Mouse (Mus musculus): ENCODE measurements around the gene Fbxo36. TPM values are rescaled to one million over a fixed set of nuclear protein-coding genes. Genes with fewer than 3 reads are reported as not detected.

The Fbxo36 gene
- polyA plus RNA-seq, 1 experiment from 2014 or later: 9.1 TPM

- ATAC-seq (replicated peaks; ENCODE audit: insufficient number of reproducible peaks, low FRiP score, low TSS enrichment): no peak
These were observed 96.0 kb downstream of the Fbxo36 start for GRCm38 (mm10) chr1:84935668-84936067.

DNA sequence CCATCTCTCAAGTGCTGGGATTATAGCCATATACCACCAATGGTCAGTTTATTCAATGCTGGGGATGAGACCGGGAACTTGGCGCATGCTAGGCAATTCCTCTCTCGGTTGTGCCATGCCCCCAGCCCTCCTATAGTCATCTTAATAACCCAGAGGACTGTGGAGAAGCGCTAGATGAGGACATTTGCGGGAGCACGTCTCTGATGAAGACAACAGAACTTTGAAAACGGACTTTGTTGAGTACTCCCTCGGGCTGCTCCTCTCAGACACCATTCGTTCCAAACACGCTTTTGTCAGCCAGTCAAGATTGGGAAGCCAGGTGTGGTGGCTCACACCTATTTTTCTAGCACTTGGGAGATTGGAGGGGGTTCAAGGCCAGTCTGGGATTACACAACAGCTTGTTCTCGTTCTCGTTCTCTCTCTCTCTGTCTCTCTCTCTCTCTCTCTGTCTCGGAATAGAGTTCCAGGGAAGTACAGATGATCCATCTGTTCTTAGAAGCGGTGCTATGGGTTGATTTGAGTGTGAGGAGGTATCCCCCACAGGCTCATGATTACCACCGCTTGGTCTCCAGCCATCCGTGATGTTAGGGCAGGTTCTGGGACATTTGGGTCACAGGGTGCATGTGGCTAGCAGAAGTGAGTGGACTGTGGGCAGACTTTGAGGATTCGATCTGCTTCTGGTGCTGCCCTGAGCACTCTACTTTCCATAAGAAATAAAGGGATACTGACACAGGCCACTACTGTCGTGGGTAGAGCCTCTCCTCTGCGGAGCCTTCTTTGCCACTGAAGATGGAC, 97.3 kb downstream of the Fbxo36 start:
- no peak overlapping the region for H3K9ac ChIP-seq (ENCODE audit: low read depth, low read length)
- H3K36me3 ChIP-seq (ENCODE audit: control insufficient read depth, insufficient read depth, low read length): no peaks in the 10 kb centered on the region
- H3K4me1 ChIP-seq (ENCODE audit: control insufficient read depth, insufficient read depth, low read length): no peaks in the 10 kb centered on the region
- no peak overlapping the region for H3K27ac ChIP-seq (ENCODE audit: low read depth, low read length)
- ATAC-seq (replicated peaks; ENCODE audit: insufficient number of reproducible peaks, low FRiP score, low TSS enrichment): no peak
- no peaks in the 10 kb centered on the region for H3K9me3 ChIP-seq (replicated peaks; ENCODE audit: control insufficient read depth, low read length)
- peaks cover 26% of the 10 kb centered on the region for H3K27me3 ChIP-seq (ENCODE audit: control insufficient read depth, insufficient read depth, low read length)
- WGBS (ENCODE audit: insufficient replicate concordance): 85% methylated on average over 19 of the region's 19 CpGs
- H3K4me3 ChIP-seq (ENCODE audit: low read depth, low read length): no peak overlapping the region
- no peak overlapping the region for H3K4me2 ChIP-seq

More at GRCm38 (mm10) chr1:84935668-84936067, 96.0 kb downstream of the Fbxo36 start:
- Histone ChIP-seq H3K9me3 (replicated peaks; ENCODE audit: control insufficient read depth, low read length) (no peaks in the 10 kb centered on the region), H3K9ac (ENCODE audit: low read depth, low read length) (no peak overlapping the region), H3K4me1 (ENCODE audit: control insufficient read depth, insufficient read depth, low read length) (no peaks in the 10 kb centered on the region), H3K4me2 (no peak overlapping the region), H3K27me3 (ENCODE audit: control insufficient read depth, insufficient read depth, low read length) (peaks cover 26% of the 10 kb centered on the region), H3K36me3 (ENCODE audit: control insufficient read depth, insufficient read depth, low read length) (no peaks in the 10 kb centered on the region), H3K27ac (ENCODE audit: low read depth, low read length) (no peak overlapping the region), H3K4me3 (ENCODE audit: low read depth, low read length) (no peak overlapping the region)
- 69% methylated on average over 9 of the region's 9 CpGs for WGBS (ENCODE audit: insufficient replicate concordance)

- Histone ChIP-seq H3K4me2 (no peak overlapping the region), H3K9ac (ENCODE audit: low read depth, low read length) (no peak overlapping the region), H3K4me3 (ENCODE audit: low read depth, low read length) (no peak overlapping the region), H3K4me1 (ENCODE audit: control insufficient read depth, insufficient read depth, low read length) (no peaks in the 10 kb centered on the region), H3K27me3 (ENCODE audit: control insufficient read depth, insufficient read depth, low read length) (peaks cover 14% of the 10 kb centered on the region), H3K9me3 (replicated peaks; ENCODE audit: control insufficient read depth, low read length) (no peaks in the 10 kb centered on the region; the same call in 1 of the 2 replicates), H3K27ac (ENCODE audit: low read depth, low read length) (no peak overlapping the region), H3K36me3 (ENCODE audit: control insufficient read depth, insufficient read depth, low read length) (no peaks in the 10 kb centered on the region)
- WGBS (ENCODE audit: insufficient replicate concordance): 76% methylated on average over 4 of the region's 4 CpGs
- no peak for ATAC-seq (replicated peaks; ENCODE audit: insufficient number of reproducible peaks, low FRiP score, low TSS enrichment)
These were observed 99.8 kb downstream of the Fbxo36 start for GRCm38 (mm10) chr1:84939466-84939865.

GRCm38 (mm10) chr1:84940322-84940721, 100.7 kb downstream of the Fbxo36 start:
- Histone ChIP-seq H3K4me2 (no peak overlapping the region), H3K9ac (ENCODE audit: low read depth, low read length) (no peak overlapping the region), H3K27me3 (ENCODE audit: control insufficient read depth, insufficient read depth, low read length) (peaks cover 11% of the 10 kb centered on the region), H3K4me1 (ENCODE audit: control insufficient read depth, insufficient read depth, low read length) (no peaks in the 10 kb centered on the region), H3K36me3 (ENCODE audit: control insufficient read depth, insufficient read depth, low read length) (no peaks in the 10 kb centered on the region), H3K27ac (ENCODE audit: low read depth, low read length) (no peak overlapping the region), H3K9me3 (replicated peaks; ENCODE audit: control insufficient read depth, low read length) (no peaks in the 10 kb centered on the region; the same call in 1 of the 2 replicates), H3K4me3 (ENCODE audit: low read depth, low read length) (no peak overlapping the region)
- no peak for ATAC-seq (replicated peaks; ENCODE audit: insufficient number of reproducible peaks, low FRiP score, low TSS enrichment)
- 82% methylated on average over 2 of the region's 2 CpGs for WGBS (ENCODE audit: insufficient replicate concordance)

DNA sequence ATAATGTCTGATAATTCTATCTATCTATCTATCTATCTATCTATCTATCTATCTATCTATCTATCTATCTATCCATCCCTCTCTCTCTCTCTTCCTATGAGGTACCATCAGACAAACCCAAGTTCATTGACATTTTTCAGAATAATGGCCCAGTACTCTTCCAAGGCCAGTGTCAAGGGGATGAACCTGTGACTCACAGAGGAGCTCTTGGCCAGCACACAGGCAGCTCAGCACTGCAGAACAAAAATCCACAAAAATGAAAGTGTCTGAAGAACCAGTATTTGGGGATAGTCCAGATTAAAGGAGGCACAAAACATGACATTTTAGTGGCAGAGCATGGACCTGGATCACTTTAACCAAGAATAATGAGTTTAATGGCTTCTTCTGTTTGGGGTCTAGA, 103.0 kb downstream of the Fbxo36 start:
- no peak overlapping the region for H3K4me3 ChIP-seq (ENCODE audit: low read depth, low read length)
- no peak for ATAC-seq (replicated peaks; ENCODE audit: insufficient number of reproducible peaks, low FRiP score, low TSS enrichment)
- no peak overlapping the region for H3K27ac ChIP-seq (ENCODE audit: low read depth, low read length)
- H3K27me3 ChIP-seq (ENCODE audit: control insufficient read depth, insufficient read depth, low read length): no peaks in the 10 kb centered on the region
- H3K9ac ChIP-seq (ENCODE audit: low read depth, low read length): no peak overlapping the region
- H3K4me2 ChIP-seq: no peak overlapping the region
- H3K9me3 ChIP-seq (replicated peaks; ENCODE audit: control insufficient read depth, low read length): no peaks in the 10 kb centered on the region; the same call in 1 of the 2 replicates
- no peaks in the 10 kb centered on the region for H3K4me1 ChIP-seq (ENCODE audit: control insufficient read depth, insufficient read depth, low read length)
- no peaks in the 10 kb centered on the region for H3K36me3 ChIP-seq (ENCODE audit: control insufficient read depth, insufficient read depth, low read length)

DNA sequence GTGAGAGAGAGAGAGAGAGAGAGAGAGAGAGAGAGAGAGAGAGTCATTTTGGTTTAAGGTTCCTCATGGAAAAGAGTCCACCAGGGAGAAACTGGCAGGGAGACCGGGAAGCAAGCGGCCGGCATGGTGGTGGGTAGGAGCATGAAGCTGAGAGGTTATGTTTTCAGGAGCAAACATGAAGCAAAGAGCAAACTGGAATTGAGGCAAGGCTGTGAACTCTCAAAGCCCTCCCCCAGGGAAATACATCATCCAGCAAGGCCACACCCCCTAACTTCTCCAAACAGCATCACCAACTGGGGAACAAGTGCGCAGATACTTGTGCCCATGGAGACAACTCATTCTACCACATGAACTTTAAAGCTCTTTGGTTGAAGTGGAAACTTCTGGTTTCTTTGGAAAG, 103.9 kb downstream of the Fbxo36 start:
- 95% methylated on average over 4 of the region's 4 CpGs for WGBS (ENCODE audit: insufficient replicate concordance)
- Histone ChIP-seq H3K36me3 (ENCODE audit: control insufficient read depth, insufficient read depth, low read length) (no peaks in the 10 kb centered on the region), H3K4me1 (ENCODE audit: control insufficient read depth, insufficient read depth, low read length) (no peaks in the 10 kb centered on the region), H3K27me3 (ENCODE audit: control insufficient read depth, insufficient read depth, low read length) (no peaks in the 10 kb centered on the region), H3K9ac (ENCODE audit: low read depth, low read length) (no peak overlapping the region), H3K4me3 (ENCODE audit: low read depth, low read length) (no peak overlapping the region), H3K27ac (ENCODE audit: low read depth, low read length) (no peak overlapping the region), H3K4me2 (no peak overlapping the region), H3K9me3 (replicated peaks; ENCODE audit: control insufficient read depth, low read length) (no peaks in the 10 kb centered on the region; the same call in 1 of the 2 replicates)
- no peak for ATAC-seq (replicated peaks; ENCODE audit: insufficient number of reproducible peaks, low FRiP score, low TSS enrichment)

DNA sequence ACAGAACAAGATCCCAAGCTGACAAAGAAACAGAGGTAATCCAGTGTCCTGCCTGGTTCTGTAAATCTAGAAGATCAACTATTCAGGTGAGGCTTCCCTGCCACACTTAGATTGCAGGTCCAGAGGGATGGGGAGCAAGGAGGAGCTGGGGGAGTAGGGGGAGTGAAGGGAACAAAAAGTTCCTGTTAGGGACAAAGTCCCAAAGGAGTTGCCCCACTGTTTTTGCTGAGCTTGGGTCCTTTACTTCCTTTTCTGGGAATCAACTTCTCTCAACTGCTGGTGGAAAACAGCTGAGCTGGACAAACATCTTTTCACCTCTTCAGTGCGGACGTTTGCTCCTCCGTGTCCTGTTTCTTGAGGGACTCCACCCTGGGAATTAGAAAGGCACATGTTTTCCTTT, 106.3 kb downstream of the Fbxo36 start:
- H3K9ac ChIP-seq (ENCODE audit: low read depth, low read length): no peak overlapping the region

DNA sequence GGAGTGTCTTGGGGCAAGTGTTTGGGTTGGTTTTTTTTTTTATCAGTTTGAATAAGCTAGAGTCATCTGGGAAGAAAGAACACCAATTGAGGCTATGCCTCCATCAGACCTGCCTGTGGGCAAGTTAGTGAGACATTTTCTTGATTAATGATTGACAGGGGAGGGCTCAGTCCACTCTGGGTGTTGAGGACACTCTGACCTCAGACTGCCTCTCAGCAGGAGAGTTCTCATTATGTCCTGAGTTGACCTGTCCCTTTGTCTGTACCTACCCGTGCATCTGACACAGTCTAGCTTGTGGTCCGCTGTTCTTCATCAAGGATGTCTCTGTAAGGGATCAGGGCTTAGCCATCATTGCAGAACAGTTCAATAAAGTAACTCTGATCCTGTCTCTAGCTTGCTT, 107.7 kb downstream of the Fbxo36 start:
- no peak overlapping the region for H3K4me2 ChIP-seq
- no peak for ATAC-seq (replicated peaks; ENCODE audit: insufficient number of reproducible peaks, low FRiP score, low TSS enrichment)
- H3K4me3 ChIP-seq (ENCODE audit: low read depth, low read length): no peak overlapping the region
- no peaks in the 10 kb centered on the region; the same call in 1 of the 2 replicates for H3K9me3 ChIP-seq (replicated peaks; ENCODE audit: control insufficient read depth, low read length)
- WGBS (ENCODE audit: insufficient replicate concordance): 71% methylated on average over 2 of the region's 2 CpGs
- no peaks in the 10 kb centered on the region for H3K36me3 ChIP-seq (ENCODE audit: control insufficient read depth, insufficient read depth, low read length)
- no peaks in the 10 kb centered on the region for H3K27me3 ChIP-seq (ENCODE audit: control insufficient read depth, insufficient read depth, low read length)
- no peaks in the 10 kb centered on the region for H3K4me1 ChIP-seq (ENCODE audit: control insufficient read depth, insufficient read depth, low read length)
- H3K9ac ChIP-seq (ENCODE audit: low read depth, low read length): no peak overlapping the region
- no peak overlapping the region for H3K27ac ChIP-seq (ENCODE audit: low read depth, low read length)

More for the DNA sequence above, 106.3 kb downstream of the Fbxo36 start:
- WGBS (ENCODE audit: insufficient replicate concordance): 80% methylated on average over 3 of the region's 3 CpGs
- H3K4me1 ChIP-seq (ENCODE audit: control insufficient read depth, insufficient read depth, low read length): no peaks in the 10 kb centered on the region
- H3K27me3 ChIP-seq (ENCODE audit: control insufficient read depth, insufficient read depth, low read length): no peaks in the 10 kb centered on the region
- no peak overlapping the region for H3K27ac ChIP-seq (ENCODE audit: low read depth, low read length)
- H3K36me3 ChIP-seq (ENCODE audit: control insufficient read depth, insufficient read depth, low read length): no peaks in the 10 kb centered on the region
- H3K4me2 ChIP-seq: no peak overlapping the region
- no peak for ATAC-seq (replicated peaks; ENCODE audit: insufficient number of reproducible peaks, low FRiP score, low TSS enrichment)
- H3K4me3 ChIP-seq (ENCODE audit: low read depth, low read length): no peak overlapping the region
- H3K9me3 ChIP-seq (replicated peaks; ENCODE audit: control insufficient read depth, low read length): no peaks in the 10 kb centered on the region; the same call in 1 of the 2 replicates

Measured in heart, embryonic 11.5 days (tissue).